Mouse (Mus musculus) lung, postnatal 25 days (tissue): ENCODE data around the gene Chrna7.
A peak's percentile ranks its signal among the peaks of the same experiment; 100 is the strongest.

Experiments
- DNase-seq: peaks from one replicate; pipeline ENCODE4 v3.0.0; 2022; ENCODE audit warnings: low spot score

Gene Chrna7

DNA sequence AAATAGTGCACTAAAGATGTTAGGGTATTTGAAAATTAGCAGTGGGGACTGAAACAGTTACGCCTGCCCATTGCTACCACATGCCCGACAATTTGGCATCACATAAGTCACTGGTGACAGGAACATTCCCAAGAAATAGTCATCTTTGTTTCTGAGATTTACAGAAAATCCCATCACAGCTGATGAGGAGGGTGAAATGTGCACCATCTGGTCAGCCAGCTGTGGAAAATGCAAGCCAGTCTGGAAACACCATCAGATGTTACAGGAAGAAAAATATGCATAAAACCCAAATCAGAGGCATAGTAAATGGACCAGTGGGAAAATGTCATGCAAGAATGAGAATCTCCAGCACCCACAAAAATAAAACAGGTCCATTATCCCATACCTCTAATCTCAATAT, 151.4 kb downstream of the Chrna7 start:
- DNase-seq = peak; percentile 11
